Mouse (Mus musculus) urinary bladder, adult 2 months (tissue): ENCODE measurements around the gene Pheta1. TPM values are rescaled to one million over a fixed set of nuclear protein-coding genes. Genes with fewer than 3 reads are reported as not detected.

ENCODE experiments used
- DNase-seq: peaks from one replicate; pipeline ENCODE4 v3.0.0; 2022; ENCODE audit warnings: low spot score
- polyA plus RNA-seq: library from polyadenylated mRNA; depleted of rRNA; stranded (reverse); fragments of >200 nt; gene quantifications from 2 replicates; pipeline ENCODE4 v1.2.3, GENCODE M21; 2012

Pheta1 gene
- polyA plus RNA-seq, 1 experiment = 11.3 TPM

GRCm38 (mm10) chr5:121825606-121826005, 23.2 kb upstream of the Pheta1 start:
- no peak for DNase-seq

GRCm38 (mm10) chr5:121827876-121828275, 20.9 kb upstream of the Pheta1 start:
- DNase-seq = no peak

GRCm38 (mm10) chr5:121828491-121829432, 20.0 kb upstream of the Pheta1 start:
- no peak for DNase-seq

- no peak for DNase-seq
These were observed 17.7 kb upstream of the Pheta1 start for GRCm38 (mm10) chr5:121831002-121831601.

GRCm38 (mm10) chr5:121832376-121833155, 16.2 kb upstream of the Pheta1 start:
- no peak for DNase-seq

GRCm38 (mm10) chr5:121833159-121833558, 15.6 kb upstream of the Pheta1 start:
- DNase-seq = no peak

- DNase-seq = no peak
These were observed 15.1 kb upstream of the Pheta1 start for GRCm38 (mm10) chr5:121833572-121834240.

- DNase-seq = no peak
These were observed 14.6 kb upstream of the Pheta1 start for GRCm38 (mm10) chr5:121834241-121834606.

GRCm38 (mm10) chr5:121834991-121835747, 13.6 kb upstream of the Pheta1 start:
- no peak for DNase-seq

GRCm38 (mm10) chr5:121835949-121836691, 12.7 kb upstream of the Pheta1 start:
- no peak for DNase-seq

- peak; percentile 85 for DNase-seq
These were observed 11.9 kb upstream of the Pheta1 start for GRCm38 (mm10) chr5:121836692-121837415.

- no peak for DNase-seq
These were observed 11.1 kb upstream of the Pheta1 start, which contains the start of gene Sh2b3 for GRCm38 (mm10) chr5:121837441-121838340. Gene Sh2b3 (minus strand): TSS chr5:121837646.

GRCm38 (mm10) chr5:121838341-121839127, 10.2 kb upstream of the Pheta1 start:
- peak; percentile 54 for DNase-seq

GRCm38 (mm10) chr5:121839128-121839473, 9.7 kb upstream of the Pheta1 start:
- DNase-seq = no peak

GRCm38 (mm10) chr5:121841516-121841915, 7.3 kb upstream of the Pheta1 start:
- no peak for DNase-seq

GRCm38 (mm10) chr5:121841973-121842372, 6.8 kb upstream of the Pheta1 start:
- DNase-seq = no peak

- peak; percentile 84 for DNase-seq
These were observed 6.1 kb upstream of the Pheta1 start for GRCm38 (mm10) chr5:121842665-121843118.
